Mouse (Mus musculus) intestine, embryonic 15.5 days (tissue): ENCODE measurements around the gene Pnpla5. TPM values are rescaled to one million over a fixed set of nuclear protein-coding genes. Genes with fewer than 3 reads are reported as not detected.

Experiments used
- polyA plus RNA-seq: library from polyadenylated mRNA; unstranded; fragments of >200 nt; fragmentation: Nextera tagmentation; extraction: Ambion mirVana; gene quantifications from 2 replicates; pipeline ENCODE4 v1.2.1, GENCODE M21; 2015

Gene Pnpla5
- polyA plus RNA-seq, 1 experiment from 2014 or later: not detected

Other genes starting within 250 kb of the Pnpla5 start
- gene Efcab6, start 57.8 kb downstream of the Pnpla5 start, polyA plus RNA-seq: 0.05 and 0.10 TPM in 2 replicates
- gene Sult4a1, start 17.4 kb downstream of the Pnpla5 start, polyA plus RNA-seq: 4.7 and 6.1 TPM in 2 replicates
- gene Pnpla3, start 44.7 kb upstream of the Pnpla5 start, polyA plus RNA-seq: 0.46 and 1.2 TPM in 2 replicates
- 148 and 151 TPM in 2 replicates for gene Samm50, start 69.1 kb upstream of the Pnpla5 start, polyA plus RNA-seq
- gene Parvb, start 108.9 kb upstream of the Pnpla5 start, polyA plus RNA-seq: 3.2 and 3.9 TPM in 2 replicates
- gene Parvg, start 200.9 kb upstream of the Pnpla5 start, polyA plus RNA-seq: 3.0 and 3.8 TPM in 2 replicates